Mouse (Mus musculus) ES-E14 (cell line): Measurements from ENCODE around the gene Hist1h2ad. TPM values are rescaled to one million over a fixed set of nuclear protein-coding genes. Genes with fewer than 3 reads are reported as not detected.
A peak's percentile ranks its signal among the peaks of the same experiment; 100 is the strongest.
"Not testable (repeated sequence)": the region's sequence is repeated elsewhere in the genome, so short reads cannot be mapped to it uniquely, and the experiment has no call there.

ENCODE experiments used
- DNase-seq: peaks from one replicate; pipeline ENCODE4 v3.0.0-alpha.2; 2013; ENCODE audit warnings: low read depth, low spot score
- H3K27ac ChIP-seq: 2 replicates; pipeline ENCODE4 v1.5.1; 2012; ENCODE audit warnings: low read depth, mild to moderate bottlenecking, low read length, moderate library complexity, mixed read lengths; ENCODE audit not compliant: poor library complexity, insufficient read depth, severe bottlenecking
- H3K36me3 ChIP-seq: 2 replicates; pipeline ENCODE4 v1.6.1; 2012; ENCODE audit warnings: mild to moderate bottlenecking, low read length, moderate library complexity, mixed read lengths; ENCODE audit not compliant: control insufficient read depth, poor library complexity, insufficient read depth, severe bottlenecking
- H3K4me1 ChIP-seq, 2 experiments: fragments of 150-350 bp in 1 of 2; sonication (generic) in 1 of 2; 2 replicates each; pipeline ENCODE4 v1.6.1; 2012; ENCODE audit warnings: low read length in 2 of 2, mild to moderate bottlenecking in 1 of 2, mixed read lengths in 1 of 2; ENCODE audit not compliant: control insufficient read depth in 2 of 2, insufficient read depth in 2 of 2, poor library complexity in 1 of 2
- H3K4me3 ChIP-seq, 2 experiments: fragments of 150-350 bp in 1 of 2; sonication (generic) in 1 of 2; 2 replicates each; pipeline ENCODE4 v1.5.1; 2012; ENCODE audit warnings: low read length in 2 of 2, low read depth in 1 of 2, mild to moderate bottlenecking in 1 of 2, mixed read lengths in 1 of 2; ENCODE audit not compliant: insufficient read depth in 1 of 2, poor library complexity in 1 of 2, severe bottlenecking in 1 of 2
- H3K9ac ChIP-seq: 2 replicates; pipeline ENCODE4 v1.6.1; 2012; ENCODE audit warnings: low read depth, mild to moderate bottlenecking, low read length, mixed read lengths; ENCODE audit not compliant: poor library complexity, insufficient read depth, severe bottlenecking
- H3K9me3 ChIP-seq: fragments of 150-350 bp; sonication (generic); 2 replicates; pipeline ENCODE4 v1.6.1; 2012; ENCODE audit warnings: low read depth, mild to moderate bottlenecking, low read length; ENCODE audit not compliant: control insufficient read depth, insufficient read depth
- CHD2 ChIP-seq: IDR thresholded peaks from 2 replicates; pipeline ENCODE4 v1.6.1; 2014; ENCODE audit warnings: mild to moderate bottlenecking, low read depth, low read length, inconsistent platforms
- HCFC1 ChIP-seq: IDR thresholded peaks from 2 replicates; pipeline ENCODE4 v1.6.1; 2012; ENCODE audit warnings: low read length, inconsistent platforms, borderline replicate concordance; ENCODE audit not compliant: insufficient read depth
- MAFK ChIP-seq: IDR thresholded peaks from 2 replicates; pipeline ENCODE4 v1.6.1; 2014; ENCODE audit warnings: mild to moderate bottlenecking, low read depth, low read length, inconsistent platforms; ENCODE audit not compliant: insufficient read depth
- ZC3H11A ChIP-seq: IDR thresholded peaks from 2 replicates; pipeline ENCODE4 v1.6.1; 2012; ENCODE audit warnings: low read depth, mild to moderate bottlenecking, inconsistent platforms, low read length, borderline replicate concordance
- ZNF384 ChIP-seq: IDR thresholded peaks from 2 replicates; pipeline ENCODE4 v1.6.1; 2012; ENCODE audit warnings: low read depth, low read length, inconsistent platforms
- in situ Hi-C, 2 experiments: fragments of 600-800 bp; cut with MboI; formaldehyde crosslinking; loops; one replicate each; pipeline ENCODE4 v1.15.1; 2025; ENCODE audit warnings: low sequenced_read_pairs in 2 of 2, inconsistent platforms in 1 of 2; ENCODE audit not compliant: unreplicated experiment in 2 of 2
- total RNA-seq: library from RNA; depleted of rRNA; stranded (reverse); fragments of 300-350 nt; gene quantifications from 2 replicates; pipeline ENCODE4 v1.2.3, GENCODE M21; 2012

Gene Hist1h2ad
- total RNA-seq, 1 experiment: 1,000 TPM

- Histone ChIP-seq H3K27ac (no peak overlapping the region), H3K4me3 (peak overlapping the region; percentile 36 to 57), H3K9me3 (no peaks in the 10 kb centered on the region), H3K9ac (peak overlapping the region; percentile 40; the same call in 1 of the 2 replicates), H3K36me3 (no peaks in the 10 kb centered on the region), H3K4me1 (no peaks in the 10 kb centered on the region)
- no peak for TF ChIP-seq ZNF384
- TF ChIP-seq HCFC1: no peak
- no peak for TF ChIP-seq ZC3H11A
- no peak for TF ChIP-seq CHD2
- no peak for TF ChIP-seq MAFK
- no peak for DNase-seq
- in situ Hi-C loops: no loop called here
Measured at GRCm38 (mm10) chr13:23620056-23620732, 46.0 kb downstream of the Hist1h2ad start.

GRCm38 (mm10) chr13:23620733-23621531 is 46.8 kb downstream of the Hist1h2ad start, which contains the start of gene Hist1h2be:
Gene Hist1h2be, minus strand, starts transcription at chr13:23621124.
- DNase-seq: peak; percentile 76
- H3K4me1 ChIP-seq: no peaks in the 10 kb centered on the region
- TF ChIP-seq CHD2: no peak; the same call in 1 of the 2 replicates
- no peak for TF ChIP-seq HCFC1
- no peak for TF ChIP-seq ZC3H11A
- TF ChIP-seq ZNF384: no peak
- no peak for TF ChIP-seq MAFK
- in situ Hi-C loops: no loop called here
- H3K27ac ChIP-seq: peak within 1 kb of the TSS; percentile 68; the same call in 1 of the 2 replicates
- H3K9me3 ChIP-seq: no peaks in the 10 kb centered on the region
- no peaks in the 10 kb centered on the region for H3K36me3 ChIP-seq
- H3K4me3 ChIP-seq: peak within 1 kb of the TSS; percentile 66 to 77
- peak within 1 kb of the TSS; percentile 76 for H3K9ac ChIP-seq

GRCm38 (mm10) chr13:23621532-23622174 is 47.5 kb downstream of the Hist1h2ad start:
- in situ Hi-C loops: no loop called here
- no peaks in the 10 kb centered on the region for H3K9me3 ChIP-seq
- no peaks in the 10 kb centered on the region for H3K36me3 ChIP-seq
- peak overlapping the region; percentile 66 to 77 for H3K4me3 ChIP-seq
- TF ChIP-seq HCFC1 (no peak), CHD2 (peak; percentile 50; the same call in 1 of the 2 replicates)
- peak; percentile 77 for DNase-seq
- peak overlapping the region; percentile 76 for H3K9ac ChIP-seq
- H3K27ac ChIP-seq: peak overlapping the region; percentile 68; the same call in 1 of the 2 replicates
- H3K4me1 ChIP-seq: no peaks in the 10 kb centered on the region

- H3K36me3 ChIP-seq, in situ Hi-C loops, H3K9me3 ChIP-seq, H3K4me1 ChIP-seq: not testable (repeated sequence)
- H3K27ac ChIP-seq: peak within 1 kb of the TSS; percentile 68; the same call in 1 of the 2 replicates
- H3K9ac ChIP-seq: peak within 1 kb of the TSS; percentile 76
- peak; percentile 36 for DNase-seq
- peak within 1 kb of the TSS; percentile 66 to 77 for H3K4me3 ChIP-seq
Measured at GRCm38 (mm10) chr13:23622175-23622671, 48.0 kb downstream of the Hist1h2ad start, which contains the start of gene Hist1h1e. Gene Hist1h1e, minus strand, starts transcription at chr13:23622558.
